Mouse (Mus musculus): ENCODE data around the gene Fermt3. TPM values are rescaled to one million over a fixed set of nuclear protein-coding genes. Genes with fewer than 3 reads are reported as not detected.
"Not testable (repeated sequence)": the region's sequence is repeated elsewhere in the genome, so short reads cannot be mapped to it uniquely, and the experiment has no call there.

Fermt3 gene
- polyA plus RNA-seq, 1 experiment from 2014 or later = 18.4 TPM

- H3K9me3 ChIP-seq (replicated peaks; ENCODE audit: control insufficient read depth, low read length) = no peaks in the 10 kb centered on the region
- H3K27ac ChIP-seq (ENCODE audit: low read length) = no peak overlapping the region
- no peaks in the 10 kb centered on the region for H3K27me3 ChIP-seq (ENCODE audit: control insufficient read depth, insufficient read depth, low read length)
- no peak overlapping the region for H3K9ac ChIP-seq (ENCODE audit: low read length)
- no peak overlapping the region for H3K4me3 ChIP-seq (replicated peaks; ENCODE audit: low read length)
- 69% methylated on average over 6 of the region's 6 CpGs for WGBS
- ATAC-seq (ENCODE audit: insufficient read depth, low FRiP score) = no peak
- peak overlapping the region; percentile 99; the same call in 1 of the 2 replicates for H3K4me2 ChIP-seq (ENCODE audit: low read depth, low read length)
- no peaks in the 10 kb centered on the region for H3K36me3 ChIP-seq (ENCODE audit: control insufficient read depth, insufficient read depth, low read length)
- H3K4me1 ChIP-seq (ENCODE audit: control insufficient read depth, insufficient read depth, low read length) = peaks cover 19% of the 10 kb centered on the region
These were observed 39.3 kb upstream of the Fermt3 start for GRCm38 (mm10) chr19:7058541-7058940.

- H3K9ac ChIP-seq (ENCODE audit: low read length) = 0 out of 2 replicates have a peak overlapping the region, but pooled peaks have one; percentile 13
These were observed 38.5 kb upstream of the Fermt3 start for GRCm38 (mm10) chr19:7057722-7058207.

DNA sequence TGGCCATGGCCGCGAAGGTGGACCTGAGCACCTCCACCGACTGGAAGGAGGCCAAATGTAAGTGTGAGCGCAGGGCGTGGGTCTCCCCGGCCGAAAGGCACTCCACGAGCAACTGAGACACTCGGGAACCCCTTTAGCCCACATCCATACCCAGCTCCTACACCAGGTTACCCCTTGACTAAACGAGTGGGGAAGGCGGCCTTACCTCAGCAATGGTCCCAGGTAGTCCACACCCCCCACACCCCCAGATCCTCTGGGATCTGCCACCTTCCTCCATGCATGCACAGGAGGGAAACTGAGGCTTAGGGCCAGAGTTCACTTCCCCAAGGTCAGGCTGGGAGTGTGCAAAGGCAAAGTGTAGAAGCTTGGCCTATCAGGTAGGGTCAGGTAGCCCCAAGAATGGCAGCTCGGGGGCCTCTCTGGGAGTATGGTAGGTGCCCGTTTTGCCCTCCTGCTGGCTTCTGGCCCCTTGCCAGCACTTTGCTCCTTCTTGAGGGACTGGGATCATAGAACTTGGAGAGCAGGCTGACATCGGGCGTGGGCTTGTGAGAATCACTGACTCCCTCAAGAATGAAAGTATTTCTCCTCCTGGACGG, 38.0 kb upstream of the Fermt3 start:
- peak overlapping the region; percentile 69 for H3K4me3 ChIP-seq (replicated peaks; ENCODE audit: low read length)
- peak overlapping the region; percentile 70 for H3K27ac ChIP-seq (ENCODE audit: low read length)
- peaks cover 19% of the 10 kb centered on the region for H3K4me1 ChIP-seq (ENCODE audit: control insufficient read depth, insufficient read depth, low read length)
- peak; percentile 23 for ATAC-seq (ENCODE audit: insufficient read depth, low FRiP score)
- WGBS = 5% methylated on average over 16 of the region's 16 CpGs
- peak overlapping the region; percentile 79 for H3K9ac ChIP-seq (ENCODE audit: low read length)
- peak overlapping the region; percentile 99 for H3K4me2 ChIP-seq (ENCODE audit: low read depth, low read length)
- no peaks in the 10 kb centered on the region for H3K36me3 ChIP-seq (ENCODE audit: control insufficient read depth, insufficient read depth, low read length)
- H3K9me3 ChIP-seq (replicated peaks; ENCODE audit: control insufficient read depth, low read length) = no peaks in the 10 kb centered on the region
- H3K27me3 ChIP-seq (ENCODE audit: control insufficient read depth, insufficient read depth, low read length) = no peaks in the 10 kb centered on the region

More at GRCm38 (mm10) chr19:7057722-7058207, 38.5 kb upstream of the Fermt3 start:
- WGBS = 1% methylated on average over 15 of the region's 15 CpGs
- H3K36me3 ChIP-seq (ENCODE audit: control insufficient read depth, insufficient read depth, low read length) = no peaks in the 10 kb centered on the region
- no peaks in the 10 kb centered on the region for H3K9me3 ChIP-seq (replicated peaks; ENCODE audit: control insufficient read depth, low read length)
- H3K27ac ChIP-seq (ENCODE audit: low read length) = peak overlapping the region; percentile 70
- peak; percentile 84 for ATAC-seq (ENCODE audit: insufficient read depth, low FRiP score)
- H3K27me3 ChIP-seq (ENCODE audit: control insufficient read depth, insufficient read depth, low read length) = no peaks in the 10 kb centered on the region
- peak overlapping the region; percentile 69 for H3K4me3 ChIP-seq (replicated peaks; ENCODE audit: low read length)
- H3K4me2 ChIP-seq (ENCODE audit: low read depth, low read length) = peak overlapping the region; percentile 99
- H3K4me1 ChIP-seq (ENCODE audit: control insufficient read depth, insufficient read depth, low read length) = peaks cover 19% of the 10 kb centered on the region

DNA sequence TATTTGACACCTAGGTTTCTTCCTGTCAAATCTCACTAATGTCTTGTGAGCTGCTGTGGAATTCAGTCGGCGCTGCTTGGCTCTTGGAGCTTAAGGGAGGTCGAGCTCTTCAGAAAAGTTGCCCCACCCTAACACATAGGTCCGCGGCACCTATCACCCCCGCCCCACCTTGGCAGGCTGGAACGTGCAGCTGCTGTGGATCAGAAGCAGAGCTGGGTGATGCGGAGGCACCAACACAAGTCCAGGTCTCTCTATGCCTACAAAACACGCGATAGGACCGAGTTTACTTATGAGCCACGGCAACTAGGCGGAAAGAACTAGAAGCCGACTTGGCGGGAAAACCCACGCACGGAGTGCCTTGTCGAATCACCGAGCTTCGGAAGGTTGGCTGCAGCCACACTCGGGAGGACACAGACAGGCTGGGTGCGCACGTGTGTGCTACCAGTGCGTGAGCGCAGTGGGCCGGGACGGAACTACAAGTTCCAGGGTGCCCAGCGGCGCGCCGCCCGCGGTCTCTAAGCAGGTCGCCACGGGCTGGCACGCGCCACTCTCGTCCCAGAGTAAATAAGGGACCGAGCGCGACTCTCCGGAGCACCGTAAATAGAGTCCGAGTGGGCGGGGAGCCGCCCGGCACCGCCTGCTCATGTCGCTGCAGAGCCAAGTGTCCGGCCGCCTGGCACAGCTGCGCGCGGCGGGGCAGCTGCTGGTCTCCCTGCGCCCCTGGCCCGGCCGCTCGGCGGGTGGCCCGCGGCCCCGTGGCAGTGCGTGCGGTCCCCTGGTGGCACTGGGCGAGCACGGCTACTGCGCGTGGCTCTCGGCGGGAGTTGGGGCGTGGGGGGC, 37.2 kb upstream of the Fermt3 start, which contains the start of gene Macrod1:
Macrod1 (plus strand) TSS at position 563 of the 840 bp plus-strand sequence.
- Histone ChIP-seq H3K9ac (ENCODE audit: low read length) (peak within 1 kb of the TSS; percentile 79), H3K4me1 (ENCODE audit: control insufficient read depth, insufficient read depth, low read length) (peaks cover 19% of the 10 kb centered on the region), H3K27ac (ENCODE audit: low read length) (peak within 1 kb of the TSS; percentile 70), H3K4me3 (replicated peaks; ENCODE audit: low read length) (peak within 1 kb of the TSS; percentile 69), H3K9me3 (replicated peaks; ENCODE audit: control insufficient read depth, low read length) (no peaks in the 10 kb centered on the region), H3K36me3 (ENCODE audit: control insufficient read depth, insufficient read depth, low read length) (no peaks in the 10 kb centered on the region), H3K4me2 (ENCODE audit: low read depth, low read length) (peak within 1 kb of the TSS; percentile 99), H3K27me3 (ENCODE audit: control insufficient read depth, insufficient read depth, low read length) (no peaks in the 10 kb centered on the region)
- ATAC-seq (ENCODE audit: insufficient read depth, low FRiP score) = peak; percentile 80
- WGBS = under 1% methylated on average over 68 of the region's 72 CpGs

GRCm38 (mm10) chr19:7055173-7055572, 35.9 kb upstream of the Fermt3 start:
- H3K4me3 ChIP-seq (replicated peaks; ENCODE audit: low read length) = no peak overlapping the region
- H3K27me3 ChIP-seq (ENCODE audit: control insufficient read depth, insufficient read depth, low read length) = no peaks in the 10 kb centered on the region
- ATAC-seq (ENCODE audit: insufficient read depth, low FRiP score) = no peak
- H3K9ac ChIP-seq (ENCODE audit: low read length) = no peak overlapping the region
- WGBS = 31% methylated on average over 3 of the region's 3 CpGs
- H3K4me2 ChIP-seq (ENCODE audit: low read depth, low read length) = no peak overlapping the region
- H3K9me3 ChIP-seq (replicated peaks; ENCODE audit: control insufficient read depth, low read length) = no peaks in the 10 kb centered on the region
- no peaks in the 10 kb centered on the region for H3K36me3 ChIP-seq (ENCODE audit: control insufficient read depth, insufficient read depth, low read length)
- peak overlapping the region; percentile 16; the same call in 1 of the 2 replicates for H3K27ac ChIP-seq (ENCODE audit: low read length)
- H3K4me1 ChIP-seq (ENCODE audit: control insufficient read depth, insufficient read depth, low read length) = peaks cover 19% of the 10 kb centered on the region

GRCm38 (mm10) chr19:7054772-7055171, 35.5 kb upstream of the Fermt3 start:
- H3K4me2 ChIP-seq (ENCODE audit: low read depth, low read length) = no peak overlapping the region
- H3K36me3 ChIP-seq (ENCODE audit: control insufficient read depth, insufficient read depth, low read length) = no peaks in the 10 kb centered on the region
- peak overlapping the region; percentile 16; the same call in 1 of the 2 replicates for H3K27ac ChIP-seq (ENCODE audit: low read length)
- ATAC-seq (ENCODE audit: insufficient read depth, low FRiP score) = no peak
- H3K4me1 ChIP-seq (ENCODE audit: control insufficient read depth, insufficient read depth, low read length) = peaks cover 19% of the 10 kb centered on the region
- H3K9me3 ChIP-seq (replicated peaks; ENCODE audit: control insufficient read depth, low read length) = no peaks in the 10 kb centered on the region
- H3K27me3 ChIP-seq (ENCODE audit: control insufficient read depth, insufficient read depth, low read length) = no peaks in the 10 kb centered on the region
- H3K4me3 ChIP-seq (replicated peaks; ENCODE audit: low read length) = no peak overlapping the region
- peak overlapping the region; percentile 32; the same call in 1 of the 2 replicates for H3K9ac ChIP-seq (ENCODE audit: low read length)
- WGBS = 47% methylated on average over 10 of the region's 10 CpGs

- H3K4me3 ChIP-seq (replicated peaks; ENCODE audit: low read length); H3K9me3 ChIP-seq (replicated peaks; ENCODE audit: control insufficient read depth, low read length): not testable (repeated sequence)
- 86% methylated on average over 4 of the region's 4 CpGs for WGBS
These were observed 34.1 kb upstream of the Fermt3 start for GRCm38 (mm10) chr19:7053382-7053781.

DNA sequence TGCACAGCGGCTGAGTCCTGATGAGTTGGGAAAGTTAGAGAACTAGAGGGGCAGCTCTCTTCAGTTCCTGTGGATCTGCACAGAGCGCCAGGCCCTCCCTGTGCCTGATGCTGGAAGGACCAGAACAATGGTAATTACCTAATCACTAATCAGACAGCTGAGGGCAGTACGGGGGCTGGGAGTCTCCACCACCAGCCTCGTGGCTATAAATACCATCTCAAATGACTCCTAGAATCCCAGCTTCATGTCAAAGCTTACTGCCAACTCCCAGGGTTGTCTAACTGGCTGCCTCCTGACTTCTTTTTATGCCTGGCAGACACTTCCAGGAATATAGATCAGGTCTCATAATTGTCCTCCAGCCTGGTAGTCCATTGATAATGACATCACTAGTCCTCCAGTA, 25.4 kb upstream of the Fermt3 start:
- H3K27ac ChIP-seq (ENCODE audit: low read length) = no peak overlapping the region
- H3K36me3 ChIP-seq (ENCODE audit: control insufficient read depth, insufficient read depth, low read length) = no peaks in the 10 kb centered on the region
- no peak for ATAC-seq (ENCODE audit: insufficient read depth, low FRiP score)
- no peak overlapping the region for H3K4me3 ChIP-seq (replicated peaks; ENCODE audit: low read length)
- peaks cover 4% of the 10 kb centered on the region; the same call in 1 of the 2 replicates for H3K4me1 ChIP-seq (ENCODE audit: control insufficient read depth, insufficient read depth, low read length)
- 42% methylated on average over 4 of the region's 4 CpGs for WGBS
- no peaks in the 10 kb centered on the region for H3K27me3 ChIP-seq (ENCODE audit: control insufficient read depth, insufficient read depth, low read length)
- no peak overlapping the region for H3K4me2 ChIP-seq (ENCODE audit: low read depth, low read length)
- no peaks in the 10 kb centered on the region for H3K9me3 ChIP-seq (replicated peaks; ENCODE audit: control insufficient read depth, low read length)
- H3K9ac ChIP-seq (ENCODE audit: low read length) = no peak overlapping the region

More at GRCm38 (mm10) chr19:7053382-7053781, 34.1 kb upstream of the Fermt3 start:
- H3K4me1 ChIP-seq (ENCODE audit: control insufficient read depth, insufficient read depth, low read length) = peaks cover 19% of the 10 kb centered on the region
- not testable (repeated sequence) for H3K27me3 ChIP-seq (ENCODE audit: control insufficient read depth, insufficient read depth, low read length); ATAC-seq (ENCODE audit: insufficient read depth, low FRiP score); H3K36me3 ChIP-seq (ENCODE audit: control insufficient read depth, insufficient read depth, low read length); H3K4me2 ChIP-seq (ENCODE audit: low read depth, low read length); H3K9ac ChIP-seq (ENCODE audit: low read length); H3K27ac ChIP-seq (ENCODE audit: low read length)

DNA sequence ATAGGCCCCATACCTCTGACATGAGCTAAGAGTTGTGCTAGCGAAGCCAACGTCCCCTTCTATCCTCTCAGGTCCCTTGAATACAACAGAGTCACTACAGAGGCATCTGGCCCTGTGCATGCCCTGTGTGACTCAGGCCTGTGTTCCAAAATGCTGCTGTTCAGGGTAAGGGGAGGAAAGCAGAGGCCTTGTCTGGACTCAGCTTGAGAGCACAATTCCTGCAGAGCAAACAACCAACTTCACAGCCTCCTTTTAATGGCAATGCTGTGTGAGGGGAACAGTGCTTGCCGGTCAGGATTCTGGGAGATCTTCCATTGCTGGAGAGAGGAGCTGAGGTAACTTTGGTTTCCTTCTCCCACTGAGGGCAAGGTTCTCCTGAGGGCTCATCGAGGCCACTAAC, 25.0 kb upstream of the Fermt3 start:
- Histone ChIP-seq H3K4me2 (ENCODE audit: low read depth, low read length) (no peak overlapping the region), H3K4me3 (replicated peaks; ENCODE audit: low read length) (no peak overlapping the region), H3K9me3 (replicated peaks; ENCODE audit: control insufficient read depth, low read length) (no peaks in the 10 kb centered on the region), H3K27me3 (ENCODE audit: control insufficient read depth, insufficient read depth, low read length) (no peaks in the 10 kb centered on the region), H3K27ac (ENCODE audit: low read length) (no peak overlapping the region), H3K9ac (ENCODE audit: low read length) (no peak overlapping the region), H3K4me1 (ENCODE audit: control insufficient read depth, insufficient read depth, low read length) (peaks cover 4% of the 10 kb centered on the region; the same call in 1 of the 2 replicates), H3K36me3 (ENCODE audit: control insufficient read depth, insufficient read depth, low read length) (no peaks in the 10 kb centered on the region)
- WGBS = 69% methylated on average over 4 of the region's 4 CpGs
- ATAC-seq (ENCODE audit: insufficient read depth, low FRiP score) = no peak
